Mouse (Mus musculus): ENCODE data around the gene Palm3. TPM values are rescaled to one million over a fixed set of nuclear protein-coding genes. Genes with fewer than 3 reads are reported as not detected.

The Palm3 gene
- polyA plus RNA-seq (2014; fragmentation: Nextera tagmentation; extraction: Ambion mirVana) = 5.8 and 7.0 TPM in 2 replicates

DNA sequence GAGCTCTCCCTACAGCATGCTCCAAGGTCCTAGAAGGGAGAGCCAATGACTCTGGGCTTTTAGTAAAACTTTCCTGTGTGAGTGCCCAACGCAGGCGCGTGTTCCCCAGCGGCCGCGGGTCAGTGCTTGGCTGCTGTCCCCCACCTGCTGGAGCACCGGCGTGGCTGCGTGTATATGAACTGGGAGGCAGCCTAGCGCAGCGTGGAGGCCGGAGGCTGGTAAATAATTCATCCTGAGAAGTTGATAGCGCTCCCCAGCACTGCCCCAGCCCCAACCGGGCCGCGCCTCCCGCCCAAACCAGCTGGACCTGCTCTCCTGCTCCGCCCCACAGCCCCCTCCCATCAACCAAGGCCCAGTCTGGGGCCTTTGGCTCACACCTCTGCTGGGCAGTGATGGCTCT, at the start of gene Palm3:
Gene Palm3 (plus strand): TSS at position 376 of the 400 bp plus-strand sequence.
- H3K27me3 ChIP-seq (replicated peaks; ENCODE audit: control insufficient read depth, insufficient read depth, low read length) = peaks cover 5% of the 10 kb centered on the region; the same call in 1 of the 2 replicates
- H3K9me3 ChIP-seq (ENCODE audit: control insufficient read depth, low read length) = no peaks in the 10 kb centered on the region
- peak; percentile 57 for ATAC-seq (replicated peaks; ENCODE audit: low FRiP score, low TSS enrichment, low read depth)
- H3K4me3 ChIP-seq (ENCODE audit: low read depth, low read length) = peak within 1 kb of the TSS; percentile 25
- DNase-seq (ENCODE audit: low spot score) = peak; percentile 77
- H3K36me3 ChIP-seq (ENCODE audit: control insufficient read depth, insufficient read depth, low read length) = no peaks in the 10 kb centered on the region
- 6% methylated on average over 18 of the region's 18 CpGs for WGBS
- H3K4me2 ChIP-seq (ENCODE audit: low read length) = peak within 1 kb of the TSS; percentile 40
- H3K27ac ChIP-seq (ENCODE audit: low read depth) = no peak within 1 kb of the TSS
- peak within 1 kb of the TSS; percentile 16; the same call in 1 of the 2 replicates for H3K9ac ChIP-seq (ENCODE audit: low read length)
- peaks cover 27% of the 10 kb centered on the region for H3K4me1 ChIP-seq (replicated peaks; ENCODE audit: control insufficient read depth, insufficient read depth, low read length)

DNA sequence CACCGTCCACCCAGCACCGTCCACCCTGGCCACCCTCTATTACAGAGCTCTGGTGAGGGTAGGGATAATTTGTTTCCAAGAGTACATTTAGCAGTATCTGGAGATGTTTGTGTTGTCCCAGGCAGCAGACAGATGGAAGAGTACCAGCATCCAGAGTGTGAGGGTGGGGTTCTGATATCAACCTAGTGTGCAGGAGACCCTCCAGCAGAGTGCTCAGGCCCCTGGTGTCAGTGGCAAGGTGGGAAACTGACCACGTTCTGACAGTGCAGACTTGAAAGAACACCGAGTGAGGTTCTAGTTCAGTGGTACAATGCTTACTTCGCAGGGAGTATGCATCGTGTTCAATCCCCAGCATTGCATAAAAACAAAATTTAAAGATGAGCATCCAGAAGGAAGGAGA, 49.6 kb upstream of the Palm3 start:
- Histone ChIP-seq H3K36me3 (ENCODE audit: control insufficient read depth, insufficient read depth, low read length) (peaks cover 29% of the 10 kb centered on the region), H3K4me3 (ENCODE audit: low read depth, low read length) (peak overlapping the region; percentile 87), H3K4me1 (replicated peaks; ENCODE audit: control insufficient read depth, insufficient read depth, low read length) (peaks cover 15% of the 10 kb centered on the region), H3K4me2 (ENCODE audit: low read length) (peak overlapping the region; percentile 80), H3K27me3 (replicated peaks; ENCODE audit: control insufficient read depth, insufficient read depth, low read length) (no peaks in the 10 kb centered on the region), H3K27ac (ENCODE audit: low read depth) (no peak overlapping the region), H3K9ac (ENCODE audit: low read length) (no peak overlapping the region), H3K9me3 (ENCODE audit: control insufficient read depth, low read length) (no peaks in the 10 kb centered on the region)
- DNase-seq (ENCODE audit: low spot score) (no peak), ATAC-seq (replicated peaks; ENCODE audit: low FRiP score, low TSS enrichment, low read depth) (no peak)
- 80% methylated on average over 6 of the region's 6 CpGs for WGBS

DNA sequence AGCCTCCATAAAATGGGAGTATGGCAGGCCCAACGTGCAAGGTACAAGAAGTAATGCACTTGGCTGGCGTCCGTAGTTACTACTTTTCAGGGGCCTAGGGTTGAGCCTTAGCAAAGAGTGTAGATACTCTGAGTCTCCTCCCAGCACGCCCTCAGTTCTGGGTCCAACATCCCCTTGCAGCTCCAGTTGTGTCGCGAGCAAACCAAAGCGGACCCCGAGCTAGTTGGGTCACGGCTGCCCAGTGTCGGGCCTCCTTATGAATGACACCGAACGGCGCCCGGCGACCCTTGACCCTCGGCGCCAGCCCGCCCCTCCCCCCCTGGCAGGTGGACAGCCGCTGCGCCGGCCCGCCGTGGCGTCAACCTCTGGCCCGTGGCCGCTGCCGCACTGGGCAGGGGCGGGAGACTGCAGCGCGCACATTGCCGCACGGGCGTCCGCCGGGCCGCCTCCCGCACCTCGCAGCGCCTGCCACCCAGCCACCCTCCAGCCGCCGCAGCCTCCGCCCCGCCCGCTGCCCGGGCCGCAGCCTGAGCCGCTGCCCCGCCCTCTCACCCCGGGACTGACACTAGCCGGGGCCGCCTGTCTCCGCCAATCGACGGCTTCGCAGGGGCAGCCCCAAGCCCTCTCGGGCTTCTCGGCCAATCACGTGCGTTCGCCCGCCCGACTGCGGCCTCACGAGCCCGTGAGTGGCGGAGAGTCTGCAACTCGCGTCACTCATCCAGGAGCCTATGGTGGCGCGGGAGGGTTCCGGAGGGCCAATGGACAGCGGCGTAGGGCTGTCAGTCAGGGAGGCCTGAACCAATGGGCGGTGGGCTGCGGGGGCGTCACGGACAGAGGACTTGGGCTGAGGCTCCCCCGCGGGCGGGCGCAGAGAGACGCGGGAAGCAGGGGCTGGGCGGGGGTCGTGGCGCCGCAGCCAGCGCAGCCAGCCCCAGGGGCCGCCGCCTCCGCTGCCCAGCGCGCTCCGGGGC, 48.8 kb upstream of the Palm3 start, which contains the start of gene Prkaca:
Gene Prkaca (plus strand): TSS at position 844 of the 971 bp plus-strand sequence.
- WGBS = under 1% methylated on average over 72 of the region's 94 CpGs
- Histone ChIP-seq H3K27ac (ENCODE audit: low read depth) (peak within 1 kb of the TSS; percentile 51), H3K4me2 (ENCODE audit: low read length) (peak within 1 kb of the TSS; percentile 95), H3K4me3 (ENCODE audit: low read depth, low read length) (peak within 1 kb of the TSS; percentile 87), H3K4me1 (replicated peaks; ENCODE audit: control insufficient read depth, insufficient read depth, low read length) (peaks cover 22% of the 10 kb centered on the region), H3K9me3 (ENCODE audit: control insufficient read depth, low read length) (no peaks in the 10 kb centered on the region), H3K36me3 (ENCODE audit: control insufficient read depth, insufficient read depth, low read length) (peaks cover 24% of the 10 kb centered on the region), H3K9ac (ENCODE audit: low read length) (peak within 1 kb of the TSS; percentile 78), H3K27me3 (replicated peaks; ENCODE audit: control insufficient read depth, insufficient read depth, low read length) (no peaks in the 10 kb centered on the region)
- ATAC-seq (replicated peaks; ENCODE audit: low FRiP score, low TSS enrichment, low read depth) (peak; percentile 100), DNase-seq (ENCODE audit: low spot score) (peak; percentile 95)

DNA sequence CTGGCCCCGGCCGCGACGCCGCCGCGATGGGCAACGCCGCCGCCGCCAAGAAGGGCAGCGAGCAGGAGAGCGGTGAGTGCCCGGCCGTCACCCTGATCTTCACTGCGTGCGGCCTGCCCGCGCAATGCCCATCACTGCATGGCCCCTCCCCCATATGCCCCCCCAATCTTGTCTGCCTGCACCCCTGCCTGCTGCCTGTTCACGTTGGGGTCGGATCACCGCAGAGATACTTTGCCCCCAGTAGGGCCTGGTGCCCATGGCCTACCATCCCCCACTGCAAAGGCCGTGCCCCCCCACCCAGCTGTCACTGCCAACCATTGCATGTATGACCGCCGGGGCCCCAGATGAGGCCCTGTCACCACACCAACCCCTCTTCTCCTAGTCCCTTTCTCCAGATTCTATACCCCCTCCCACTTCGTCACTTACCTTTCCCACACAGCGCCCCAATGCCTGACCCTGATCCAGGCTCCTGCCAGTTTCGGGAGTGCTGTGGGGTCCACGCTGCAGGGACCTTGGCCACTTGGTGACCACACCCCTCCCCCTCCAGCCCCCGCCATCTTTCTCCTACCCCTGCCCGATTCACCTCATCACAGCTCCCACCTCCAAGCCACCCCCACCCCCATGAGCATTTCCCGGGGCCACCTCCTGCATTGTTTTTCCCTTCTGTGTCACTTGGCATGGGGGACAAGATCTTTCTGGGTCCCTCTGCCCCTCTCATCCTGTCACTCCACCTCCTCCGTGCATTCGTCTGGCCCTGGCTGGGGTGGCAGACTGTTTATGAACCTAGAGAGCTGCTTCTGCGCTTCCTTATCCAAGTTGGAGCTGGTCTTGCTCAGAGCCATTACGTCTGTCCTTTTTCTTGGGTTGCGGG, 47.9 kb upstream of the Palm3 start:
- peak overlapping the region; percentile 95 for H3K4me2 ChIP-seq (ENCODE audit: low read length)
- peaks cover 27% of the 10 kb centered on the region for H3K4me1 ChIP-seq (replicated peaks; ENCODE audit: control insufficient read depth, insufficient read depth, low read length)
- no peaks in the 10 kb centered on the region for H3K27me3 ChIP-seq (replicated peaks; ENCODE audit: control insufficient read depth, insufficient read depth, low read length)
- no peaks in the 10 kb centered on the region for H3K9me3 ChIP-seq (ENCODE audit: control insufficient read depth, low read length)
- DNase-seq (ENCODE audit: low spot score) (no peak), ATAC-seq (replicated peaks; ENCODE audit: low FRiP score, low TSS enrichment, low read depth) (peak; percentile 28)
- peak overlapping the region; percentile 51 for H3K27ac ChIP-seq (ENCODE audit: low read depth)
- 2% methylated on average over 37 of the region's 37 CpGs for WGBS
- H3K4me3 ChIP-seq (ENCODE audit: low read depth, low read length) = peak overlapping the region; percentile 87
- H3K9ac ChIP-seq (ENCODE audit: low read length) = peak overlapping the region; percentile 78
- peaks cover 22% of the 10 kb centered on the region for H3K36me3 ChIP-seq (ENCODE audit: control insufficient read depth, insufficient read depth, low read length)

DNA sequence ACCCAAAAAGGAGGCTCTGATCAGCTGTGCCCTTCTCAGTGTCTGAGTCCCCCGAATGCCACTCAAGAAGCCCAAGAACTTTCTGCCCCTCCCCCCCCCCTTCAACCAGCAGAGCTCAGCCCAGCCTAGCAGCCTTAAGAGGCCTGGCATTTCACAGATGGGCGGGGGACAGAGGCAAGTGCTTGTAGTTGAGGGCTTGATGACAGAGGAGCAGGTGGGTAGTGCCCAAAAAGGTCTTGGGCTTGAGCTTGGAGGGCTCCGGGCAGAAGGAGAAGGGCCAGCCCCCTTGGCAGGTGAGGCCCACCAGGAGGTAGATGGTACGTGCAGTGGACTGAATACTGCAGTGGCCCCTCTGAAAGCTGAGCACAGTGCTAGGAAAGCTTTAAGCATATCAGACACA, 46.8 kb upstream of the Palm3 start:
- no peak overlapping the region for H3K9ac ChIP-seq (ENCODE audit: low read length)
- no peaks in the 10 kb centered on the region for H3K27me3 ChIP-seq (replicated peaks; ENCODE audit: control insufficient read depth, insufficient read depth, low read length)
- peaks cover 16% of the 10 kb centered on the region for H3K36me3 ChIP-seq (ENCODE audit: control insufficient read depth, insufficient read depth, low read length)
- no peak overlapping the region; the same call in 1 of the 2 replicates for H3K4me2 ChIP-seq (ENCODE audit: low read length)
- no peak overlapping the region for H3K4me3 ChIP-seq (ENCODE audit: low read depth, low read length)
- H3K9me3 ChIP-seq (ENCODE audit: control insufficient read depth, low read length) = no peaks in the 10 kb centered on the region
- no peak for ATAC-seq (replicated peaks; ENCODE audit: low FRiP score, low TSS enrichment, low read depth)
- DNase-seq (ENCODE audit: low spot score) = no peak
- no peak overlapping the region for H3K27ac ChIP-seq (ENCODE audit: low read depth)
- WGBS = 90% methylated on average over 4 of the region's 4 CpGs
- H3K4me1 ChIP-seq (replicated peaks; ENCODE audit: control insufficient read depth, insufficient read depth, low read length) = peaks cover 27% of the 10 kb centered on the region

DNA sequence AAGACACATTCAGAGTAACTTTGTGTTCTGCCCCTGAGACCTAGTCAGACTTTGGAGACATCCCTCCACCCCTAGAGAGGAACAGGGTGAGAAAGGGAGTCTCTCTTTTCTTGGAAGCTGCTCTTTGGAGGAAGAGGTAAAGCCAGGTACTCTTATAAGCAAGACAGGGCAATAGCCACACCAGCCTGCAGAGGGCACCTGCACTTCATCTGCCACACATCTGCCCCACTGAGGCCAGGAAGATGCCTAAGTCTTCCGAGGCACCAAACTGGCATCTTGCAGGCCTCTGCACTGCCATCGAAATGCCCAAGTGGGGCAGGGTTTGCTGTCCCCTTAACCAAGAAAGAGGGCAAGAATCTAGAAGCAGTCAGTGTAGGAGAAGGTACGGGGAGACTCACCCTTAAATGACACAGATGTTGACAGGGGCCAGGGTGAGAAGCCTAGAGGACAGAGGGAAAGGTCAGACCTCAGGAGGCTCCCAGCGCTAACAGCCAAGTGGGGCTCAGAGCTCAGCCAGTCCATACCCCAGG, 45.1 kb upstream of the Palm3 start:
- H3K4me1 ChIP-seq (replicated peaks; ENCODE audit: control insufficient read depth, insufficient read depth, low read length) = peaks cover 27% of the 10 kb centered on the region
- H3K9me3 ChIP-seq (ENCODE audit: control insufficient read depth, low read length) = no peaks in the 10 kb centered on the region
- H3K36me3 ChIP-seq (ENCODE audit: control insufficient read depth, insufficient read depth, low read length) = peaks cover 28% of the 10 kb centered on the region
- WGBS = 88% methylated on average over 4 of the region's 4 CpGs
- H3K9ac ChIP-seq (ENCODE audit: low read length) = no peak overlapping the region
- no peak overlapping the region for H3K4me2 ChIP-seq (ENCODE audit: low read length)
- no peaks in the 10 kb centered on the region for H3K27me3 ChIP-seq (replicated peaks; ENCODE audit: control insufficient read depth, insufficient read depth, low read length)
- H3K4me3 ChIP-seq (ENCODE audit: low read depth, low read length) = no peak overlapping the region
- no peak for ATAC-seq (replicated peaks; ENCODE audit: low FRiP score, low TSS enrichment, low read depth)
- no peak for DNase-seq (ENCODE audit: low spot score)
- H3K27ac ChIP-seq (ENCODE audit: low read depth) = no peak overlapping the region

DNA sequence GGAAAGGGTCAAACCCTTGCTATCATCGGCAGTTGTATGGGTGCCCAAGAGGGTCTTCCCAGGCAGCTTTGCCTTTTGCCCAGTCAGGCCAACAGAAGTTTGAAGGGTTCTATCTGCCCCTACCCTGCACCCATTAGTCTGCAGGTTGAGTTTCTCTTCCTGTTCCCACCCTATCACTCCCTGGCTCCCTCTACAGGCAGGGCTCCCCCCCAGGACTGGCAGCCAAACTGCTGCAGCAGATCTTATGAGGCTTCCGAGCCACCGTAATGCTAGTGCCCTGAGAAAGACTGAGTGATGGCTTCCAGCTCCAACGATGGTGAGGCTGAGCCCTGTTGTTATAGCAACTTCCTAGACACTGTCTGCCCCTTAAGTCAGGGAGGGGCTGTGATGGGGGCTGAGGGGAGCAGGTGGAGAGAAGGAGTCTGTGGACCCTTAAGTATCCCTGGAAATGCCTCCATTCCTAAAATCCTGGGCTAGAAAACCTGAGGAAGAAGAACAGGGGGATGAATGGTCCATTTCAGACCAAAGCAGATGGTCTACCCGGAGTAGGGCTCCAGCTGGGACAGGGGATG, 44.4 kb upstream of the Palm3 start:
- H3K27ac ChIP-seq (ENCODE audit: low read depth) = no peak overlapping the region
- H3K4me1 ChIP-seq (replicated peaks; ENCODE audit: control insufficient read depth, insufficient read depth, low read length) = peaks cover 26% of the 10 kb centered on the region
- H3K4me2 ChIP-seq (ENCODE audit: low read length) = no peak overlapping the region
- DNase-seq (ENCODE audit: low spot score) = no peak
- ATAC-seq (replicated peaks; ENCODE audit: low FRiP score, low TSS enrichment, low read depth) = no peak
- H3K4me3 ChIP-seq (ENCODE audit: low read depth, low read length) = no peak overlapping the region
- H3K27me3 ChIP-seq (replicated peaks; ENCODE audit: control insufficient read depth, insufficient read depth, low read length) = no peaks in the 10 kb centered on the region
- no peaks in the 10 kb centered on the region for H3K9me3 ChIP-seq (ENCODE audit: control insufficient read depth, low read length)
- 73% methylated on average over 5 of the region's 5 CpGs for WGBS
- no peak overlapping the region for H3K9ac ChIP-seq (ENCODE audit: low read length)
- peaks cover 35% of the 10 kb centered on the region for H3K36me3 ChIP-seq (ENCODE audit: control insufficient read depth, insufficient read depth, low read length)

DNA sequence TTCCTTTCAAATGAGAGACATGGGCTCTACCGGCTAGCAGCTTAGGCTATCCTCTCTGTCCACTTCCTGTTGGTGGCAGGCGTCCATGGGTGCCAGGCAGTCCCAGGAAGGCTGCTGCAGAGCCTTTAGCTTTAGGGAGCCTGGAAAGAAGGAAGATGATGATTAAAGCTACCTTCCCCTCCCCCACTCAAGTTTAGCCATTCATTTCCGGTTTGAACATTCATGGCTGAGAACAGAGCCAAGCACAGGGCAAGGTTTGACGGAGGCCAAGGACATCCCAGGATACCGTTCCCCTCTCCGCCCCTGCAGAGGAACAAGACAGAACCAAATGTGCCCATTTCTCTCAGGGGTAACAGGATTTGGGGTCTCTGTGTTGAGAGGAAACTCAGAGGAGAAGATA, 43.6 kb upstream of the Palm3 start:
- Histone ChIP-seq H3K9ac (ENCODE audit: low read length) (no peak overlapping the region), H3K4me2 (ENCODE audit: low read length) (no peak overlapping the region; the same call in 1 of the 2 replicates), H3K27ac (ENCODE audit: low read depth) (no peak overlapping the region), H3K27me3 (replicated peaks; ENCODE audit: control insufficient read depth, insufficient read depth, low read length) (no peaks in the 10 kb centered on the region), H3K9me3 (ENCODE audit: control insufficient read depth, low read length) (no peaks in the 10 kb centered on the region), H3K4me1 (replicated peaks; ENCODE audit: control insufficient read depth, insufficient read depth, low read length) (peaks cover 23% of the 10 kb centered on the region), H3K4me3 (ENCODE audit: low read depth, low read length) (no peak overlapping the region), H3K36me3 (ENCODE audit: control insufficient read depth, insufficient read depth, low read length) (peaks cover 43% of the 10 kb centered on the region)
- WGBS = 46% methylated on average over 6 of the region's 6 CpGs
- DNase-seq (ENCODE audit: low spot score) (no peak), ATAC-seq (replicated peaks; ENCODE audit: low FRiP score, low TSS enrichment, low read depth) (no peak)

Measured in intestine, embryonic 14.5 days (tissue).